Mouse (Mus musculus) testis, adult 2 months (tissue): ENCODE data around the gene Elovl5. TPM values are rescaled to one million over a fixed set of nuclear protein-coding genes. Genes with fewer than 3 reads are reported as not detected.

Source experiments
- H3K27ac ChIP-seq: fragments of 200-500 bp; 2 replicates; pipeline ENCODE4 v1.5.1; 2012; ENCODE audit warnings: low read depth, low read length; ENCODE audit not compliant: control insufficient read depth, insufficient read depth
- H3K27me3 ChIP-seq: fragments of 200-500 bp; 2 replicates; pipeline ENCODE4 v1.6.1; 2012; ENCODE audit warnings: mild to moderate bottlenecking, low read length, moderate library complexity; ENCODE audit not compliant: control insufficient read depth, insufficient read depth
- H3K36me3 ChIP-seq: fragments of 200-500 bp; 2 replicates; pipeline ENCODE4 v1.6.1; 2012; ENCODE audit warnings: mild to moderate bottlenecking, low read length; ENCODE audit not compliant: control insufficient read depth, insufficient read depth
- H3K4me1 ChIP-seq: fragments of 200-500 bp; 2 replicates; pipeline ENCODE4 v1.6.1; 2012; ENCODE audit warnings: low read length; ENCODE audit not compliant: control insufficient read depth, insufficient read depth
- H3K4me3 ChIP-seq: fragments of 200-500 bp; 2 replicates; pipeline ENCODE4 v1.5.1; 2012; ENCODE audit warnings: low read depth, mild to moderate bottlenecking, low read length, moderate library complexity, mixed read lengths; ENCODE audit not compliant: control insufficient read depth
- CTCF ChIP-seq: fragments of 200-500 bp; IDR thresholded peaks from 2 replicates; pipeline ENCODE4 v1.5.1; 2012; ENCODE audit warnings: low read depth, mild to moderate bottlenecking, inconsistent platforms, low read length, moderate library complexity; ENCODE audit not compliant: control insufficient read depth, insufficient read depth, insufficient replicate concordance
- POLR2A ChIP-seq: fragments of 200-500 bp; IDR thresholded peaks from 2 replicates; pipeline ENCODE4 v1.6.1; 2012; ENCODE audit warnings: low read depth, mild to moderate bottlenecking, inconsistent platforms, low read length, moderate library complexity; ENCODE audit not compliant: control insufficient read depth
- polyA plus RNA-seq: library from polyadenylated mRNA; depleted of rRNA; stranded (reverse); fragments of >200 nt; gene quantifications from 2 replicates; pipeline ENCODE4 v1.2.3, GENCODE M21; 2012

Elovl5 gene
- polyA plus RNA-seq, 1 experiment = 74.7 TPM

GRCm38 (mm10) chr9:77939554-77939920, 22.4 kb downstream of the Elovl5 start:
- Histone ChIP-seq H3K27ac (no peak overlapping the region; the same call in 1 of the 2 replicates), H3K36me3 (no peaks in the 10 kb centered on the region), H3K4me1 (0 out of 2 replicates have a peak, but pooled peaks cover 4% of the 10 kb centered on the region), H3K4me3 (no peak overlapping the region), H3K27me3 (no peaks in the 10 kb centered on the region)
- no peak for TF ChIP-seq CTCF
- no peak for TF ChIP-seq POLR2A

- Histone ChIP-seq H3K27me3 (no peaks in the 10 kb centered on the region), H3K4me1 (peaks cover 4% of the 10 kb centered on the region; the same call in 1 of the 2 replicates), H3K27ac (peak overlapping the region; percentile 65), H3K4me3 (no peak overlapping the region; the same call in 1 of the 2 replicates), H3K36me3 (no peaks in the 10 kb centered on the region)
- no peak for TF ChIP-seq CTCF
Observed at GRCm38 (mm10) chr9:77941058-77941457, 23.9 kb downstream of the Elovl5 start.

GRCm38 (mm10) chr9:77941836-77942235, 24.7 kb downstream of the Elovl5 start:
- peaks cover 4% of the 10 kb centered on the region; the same call in 1 of the 2 replicates for H3K4me1 ChIP-seq
- H3K36me3 ChIP-seq = no peaks in the 10 kb centered on the region
- H3K27ac ChIP-seq = peak overlapping the region; percentile 60
- H3K27me3 ChIP-seq = no peaks in the 10 kb centered on the region
- peak overlapping the region; percentile 2 for H3K4me3 ChIP-seq
- TF ChIP-seq CTCF (no peak), POLR2A (no peak)

- no peaks in the 10 kb centered on the region for H3K27me3 ChIP-seq
- H3K4me1 ChIP-seq = peaks cover 4% of the 10 kb centered on the region; the same call in 1 of the 2 replicates
- no peak overlapping the region for H3K4me3 ChIP-seq
- no peak overlapping the region for H3K27ac ChIP-seq
- TF ChIP-seq CTCF (no peak), POLR2A (no peak)
- H3K36me3 ChIP-seq = no peaks in the 10 kb centered on the region
Observed at GRCm38 (mm10) chr9:77942411-77942810, 25.2 kb downstream of the Elovl5 start.

- H3K4me3 ChIP-seq = no peak overlapping the region
- no peaks in the 10 kb centered on the region for H3K27me3 ChIP-seq
- TF ChIP-seq CTCF (no peak), POLR2A (no peak)
- H3K36me3 ChIP-seq = no peaks in the 10 kb centered on the region
- no peak overlapping the region for H3K27ac ChIP-seq
- H3K4me1 ChIP-seq = peaks cover 4% of the 10 kb centered on the region
Observed at GRCm38 (mm10) chr9:77943316-77943715, 26.2 kb downstream of the Elovl5 start.

GRCm38 (mm10) chr9:77944195-77944594, 27.0 kb downstream of the Elovl5 start:
- Histone ChIP-seq H3K4me1 (peaks cover 2% of the 10 kb centered on the region), H3K27me3 (no peaks in the 10 kb centered on the region), H3K36me3 (no peaks in the 10 kb centered on the region), H3K4me3 (no peak overlapping the region), H3K27ac (no peak overlapping the region)
- TF ChIP-seq POLR2A = no peak
- no peak for TF ChIP-seq CTCF

- Histone ChIP-seq H3K4me1 (peaks cover 5% of the 10 kb centered on the region), H3K27me3 (no peaks in the 10 kb centered on the region), H3K27ac (no peak overlapping the region; the same call in 1 of the 2 replicates), H3K36me3 (no peaks in the 10 kb centered on the region), H3K4me3 (no peak overlapping the region)
- TF ChIP-seq POLR2A = no peak
- TF ChIP-seq CTCF = no peak
Observed at GRCm38 (mm10) chr9:77945792-77946666, 28.9 kb downstream of the Elovl5 start.
